Mouse (Mus musculus): ENCODE results near the gene Gm45062.
A peak's percentile ranks its signal among the peaks of the same experiment; 100 is the strongest.

Gene Gm45062

DNA sequence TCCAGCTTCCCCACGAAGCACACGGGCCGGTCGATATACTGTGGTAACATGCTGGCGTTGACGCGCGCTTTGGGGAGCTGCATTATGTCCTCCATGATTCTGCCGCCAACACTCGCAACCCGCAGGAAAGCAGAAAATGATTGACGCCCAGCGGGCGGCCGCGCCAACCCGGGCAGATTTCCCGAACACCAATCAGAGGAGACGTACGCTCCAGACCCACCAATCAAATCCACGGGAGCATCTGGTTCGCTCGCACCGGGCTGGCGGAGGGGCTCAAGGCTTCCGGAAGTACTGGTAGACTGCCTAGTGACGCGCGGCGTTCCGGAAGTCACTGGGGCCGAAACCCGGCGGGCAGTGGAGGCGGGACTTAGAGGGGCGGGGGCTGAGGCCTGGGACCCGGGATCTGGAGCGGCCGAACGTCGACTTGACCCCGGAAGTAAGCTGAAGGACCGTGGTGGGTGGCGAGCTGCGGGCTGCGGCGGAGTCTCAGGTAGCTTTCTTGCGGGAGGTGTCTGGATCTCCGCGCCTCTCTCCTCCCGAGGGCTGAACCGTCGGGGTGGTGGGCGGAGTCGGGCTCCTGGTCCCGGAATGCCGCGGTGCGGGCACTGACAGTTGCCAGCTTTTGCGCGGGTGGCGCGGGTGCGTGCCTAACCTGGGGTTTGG, at the start of gene Gm45062, which contains the start of the genes Rpa3 and Umad1:
TSS of gene Gm45062 (plus strand) at position 447 of the 663 bp plus-strand sequence.
TSS of gene Rpa3 (minus strand) at position 170 of the 663 bp plus-strand sequence.
TSS of gene Umad1 (plus strand) at position 285 of the 663 bp plus-strand sequence.
- DNase-seq (ENCODE audit: low read depth) = peak; percentile 99

DNA sequence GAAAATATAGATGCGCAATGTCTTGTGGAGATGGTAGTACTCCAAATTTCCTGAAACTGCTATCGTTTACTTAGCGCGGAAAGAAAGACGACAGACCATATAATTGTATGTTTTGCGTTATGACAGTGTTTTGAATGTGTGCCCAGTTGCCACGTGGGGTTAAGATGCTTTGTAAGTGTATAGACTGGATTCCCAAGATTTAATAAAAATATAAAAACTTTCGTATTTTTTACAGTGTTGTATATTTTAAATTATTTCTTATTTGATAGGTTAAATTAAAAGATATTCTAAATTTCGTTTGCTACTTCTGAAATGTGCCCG, 49.4 kb upstream of the Gm45062 start:
- peak; percentile 71 for DNase-seq (ENCODE audit: low read depth)

- no peak for DNase-seq (ENCODE audit: low read depth)
Observed at GRCm38 (mm10) chr6:8210661-8211060, 48.6 kb upstream of the Gm45062 start.

DNA sequence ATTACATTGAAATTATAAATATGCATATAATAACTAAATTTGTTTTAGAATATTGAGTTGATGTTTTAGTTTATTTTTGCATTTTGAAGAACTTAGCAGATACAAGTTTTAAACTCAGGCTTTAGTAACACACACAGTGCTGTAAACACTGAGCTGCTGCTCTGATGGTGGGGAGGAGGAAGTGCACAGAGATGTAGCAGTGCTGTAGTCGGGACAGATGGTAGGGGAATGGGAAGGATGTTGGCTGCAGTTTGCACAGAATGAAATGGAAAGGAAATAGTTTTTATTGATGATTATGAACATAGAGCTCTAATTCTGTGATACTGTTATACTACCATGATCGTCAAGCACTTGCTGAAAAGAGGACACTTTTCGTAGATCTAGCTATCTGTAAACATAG, 32.2 kb upstream of the Gm45062 start:
- DNase-seq (ENCODE audit: low read depth) = no peak

DNA sequence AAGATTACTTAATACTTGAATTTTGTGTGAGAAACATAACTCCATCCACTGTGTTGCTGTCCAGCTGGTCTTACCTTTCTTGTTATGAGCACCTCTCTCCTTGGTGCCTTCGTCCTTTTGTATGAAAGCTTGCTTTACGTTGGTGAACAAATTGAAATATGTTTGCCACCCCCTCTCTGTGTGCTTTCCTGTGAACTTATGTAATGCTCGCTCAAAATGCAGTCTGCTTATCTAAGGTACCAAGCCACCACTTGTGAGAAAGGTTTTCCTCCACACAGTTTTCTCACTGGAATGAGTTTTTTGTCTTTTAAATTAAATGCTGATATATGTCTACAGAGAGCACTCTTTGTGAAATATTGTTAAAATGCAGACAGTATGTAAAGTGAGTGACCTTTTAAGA, 30.7 kb upstream of the Gm45062 start:
- no peak for DNase-seq (ENCODE audit: low read depth)

GRCm38 (mm10) chr6:8258316-8258715, 934 bp upstream of the Gm45062 start:
- DNase-seq (ENCODE audit: low read depth) = no peak

DNA sequence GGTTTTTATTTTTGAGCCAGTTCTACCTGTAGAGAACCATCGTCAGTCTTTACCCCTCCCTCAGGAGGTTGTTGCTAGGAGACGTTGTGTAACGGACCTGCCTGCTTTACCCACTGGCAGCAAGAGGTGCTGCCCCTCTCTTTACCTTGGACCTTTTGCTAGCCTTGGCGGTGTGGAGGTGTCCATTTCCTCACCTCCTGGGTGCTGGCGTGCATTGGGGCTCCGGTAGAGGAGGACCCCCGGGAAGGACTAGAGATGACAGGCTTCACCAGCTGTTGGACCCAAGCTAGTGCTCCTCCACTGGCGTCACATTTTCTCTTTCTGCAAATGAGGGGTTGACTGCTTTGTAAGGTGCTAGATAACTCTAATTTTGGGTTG, 406 bp downstream of the Gm45062 start:
- no peak for DNase-seq (ENCODE audit: low read depth)

- DNase-seq (ENCODE audit: low read depth) = no peak
Observed at GRCm38 (mm10) chr6:8271047-8271446, 11.8 kb downstream of the Gm45062 start.

DNA sequence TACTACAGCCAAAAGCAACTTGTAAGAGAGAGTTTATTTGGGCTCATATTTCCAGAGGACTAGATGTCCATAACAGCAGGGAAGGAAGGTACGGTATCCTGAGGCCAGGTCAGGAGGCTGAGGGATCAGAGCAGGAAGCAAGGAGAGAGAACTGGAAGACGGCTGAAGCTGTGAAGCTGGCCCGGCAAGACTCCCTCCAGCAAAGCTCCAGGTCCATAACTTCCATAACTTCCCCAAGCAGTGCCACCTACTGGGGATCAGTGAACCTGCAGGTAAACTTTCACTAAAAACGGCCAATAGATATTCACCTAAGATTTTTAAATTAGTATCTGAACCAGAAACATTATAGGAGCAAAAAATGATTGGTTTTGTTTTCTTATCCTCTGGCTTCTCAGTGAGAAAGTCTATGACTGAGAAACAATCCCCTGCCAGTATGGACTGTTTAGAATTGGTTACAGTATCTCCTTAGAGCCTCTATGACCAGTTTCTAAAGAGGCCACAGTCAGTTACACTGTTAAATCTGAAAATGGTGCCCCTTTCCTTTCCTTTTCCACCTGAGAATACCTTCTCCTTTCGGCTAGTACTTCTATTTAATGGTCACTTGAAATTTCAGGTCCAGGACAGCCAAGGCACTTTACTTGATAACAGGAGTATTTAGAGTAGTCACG, 15.3 kb downstream of the Gm45062 start:
- peak; percentile 82 for DNase-seq (ENCODE audit: low read depth)

DNA sequence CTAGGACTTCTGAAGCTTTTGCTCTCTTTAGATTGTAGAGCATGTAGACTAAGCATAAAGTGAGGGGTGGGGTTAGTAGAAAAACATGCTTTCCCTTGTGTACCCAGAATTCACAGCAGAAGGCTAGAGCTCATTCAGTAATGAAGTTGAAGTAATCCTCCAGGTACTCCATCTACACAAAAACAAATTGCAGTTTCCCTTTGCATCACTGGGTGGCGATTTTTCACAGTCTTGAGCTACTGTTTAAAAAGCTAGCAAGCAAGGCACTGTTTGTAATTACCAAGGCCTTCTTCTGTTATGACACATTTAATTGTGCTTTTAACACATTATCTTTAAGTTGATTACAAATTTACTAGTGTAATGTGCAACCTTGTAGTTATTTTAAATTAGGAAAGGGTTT, 15.8 kb downstream of the Gm45062 start:
- DNase-seq (ENCODE audit: low read depth) = peak; percentile 73

- DNase-seq (ENCODE audit: low read depth) = no peak
Observed at GRCm38 (mm10) chr6:8276431-8276830, 17.2 kb downstream of the Gm45062 start.

DNA sequence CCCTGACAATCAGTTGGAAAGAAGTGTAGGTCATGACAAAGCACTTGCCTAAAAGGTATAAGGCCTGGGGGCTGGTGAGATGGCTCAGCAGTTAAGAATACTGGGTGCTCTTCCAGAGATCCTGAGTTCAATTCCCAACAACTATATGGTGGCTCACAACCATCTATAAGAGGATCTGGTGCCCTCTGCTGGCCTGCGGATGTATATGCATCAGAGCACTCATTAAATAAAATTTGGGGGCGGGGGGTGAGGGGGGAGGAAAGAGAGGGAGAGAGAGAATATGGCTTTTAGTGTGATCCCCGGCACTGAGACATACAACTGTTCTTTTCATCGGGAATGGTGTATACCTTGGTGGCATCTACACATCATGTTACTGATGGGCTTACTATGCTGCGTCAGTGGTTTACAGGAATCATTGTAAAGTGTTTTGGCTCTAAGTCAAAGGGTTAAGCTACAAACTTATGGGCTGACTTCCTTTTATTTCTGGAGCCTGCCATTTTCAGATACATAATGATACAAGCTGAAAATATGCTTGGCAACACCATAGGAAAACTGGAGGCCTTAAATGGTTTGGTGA, 19.3 kb downstream of the Gm45062 start:
- DNase-seq (ENCODE audit: low read depth) = peak; percentile 55

- no peak for DNase-seq (ENCODE audit: low read depth)
Observed at GRCm38 (mm10) chr6:8283255-8283654, 24.0 kb downstream of the Gm45062 start.

DNA sequence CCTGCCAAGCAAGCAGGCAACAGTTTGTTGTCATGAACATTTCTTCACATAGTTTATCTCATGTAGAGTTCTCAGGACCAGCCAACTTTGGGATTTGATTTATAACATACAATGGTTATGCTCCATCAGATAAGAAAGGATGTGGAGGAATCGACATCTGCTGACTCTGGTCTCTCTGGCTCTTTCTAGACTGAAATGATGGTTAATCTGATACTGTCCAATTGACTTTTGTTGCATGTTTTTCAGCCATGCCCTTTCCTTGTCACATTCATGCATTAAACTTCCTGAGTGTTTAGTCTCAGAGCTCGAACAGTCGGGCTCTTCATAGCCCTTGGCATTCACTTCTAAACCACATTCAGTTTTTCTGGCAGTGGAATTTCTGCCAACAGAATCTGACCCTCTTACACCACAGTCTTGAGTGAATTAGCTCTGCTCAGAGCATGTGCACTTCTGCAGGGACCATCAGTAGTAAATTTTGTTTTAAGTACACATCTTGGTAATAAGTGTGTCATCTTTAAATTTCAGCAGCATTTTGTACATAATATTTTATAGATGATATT, 26.2 kb downstream of the Gm45062 start:
- peak; percentile 88 for DNase-seq (ENCODE audit: low read depth)

- DNase-seq (ENCODE audit: low read depth) = peak; percentile 55
Observed at GRCm38 (mm10) chr6:8286146-8286545, 26.9 kb downstream of the Gm45062 start.

- no peak for DNase-seq (ENCODE audit: low read depth)
Observed at GRCm38 (mm10) chr6:8288755-8289580, 29.7 kb downstream of the Gm45062 start.

GRCm38 (mm10) chr6:8294048-8294784, 35.0 kb downstream of the Gm45062 start:
- no peak for DNase-seq (ENCODE audit: low read depth)

GRCm38 (mm10) chr6:8299066-8299863, 40.0 kb downstream of the Gm45062 start:
- DNase-seq (ENCODE audit: low read depth) = peak; percentile 39

DNA sequence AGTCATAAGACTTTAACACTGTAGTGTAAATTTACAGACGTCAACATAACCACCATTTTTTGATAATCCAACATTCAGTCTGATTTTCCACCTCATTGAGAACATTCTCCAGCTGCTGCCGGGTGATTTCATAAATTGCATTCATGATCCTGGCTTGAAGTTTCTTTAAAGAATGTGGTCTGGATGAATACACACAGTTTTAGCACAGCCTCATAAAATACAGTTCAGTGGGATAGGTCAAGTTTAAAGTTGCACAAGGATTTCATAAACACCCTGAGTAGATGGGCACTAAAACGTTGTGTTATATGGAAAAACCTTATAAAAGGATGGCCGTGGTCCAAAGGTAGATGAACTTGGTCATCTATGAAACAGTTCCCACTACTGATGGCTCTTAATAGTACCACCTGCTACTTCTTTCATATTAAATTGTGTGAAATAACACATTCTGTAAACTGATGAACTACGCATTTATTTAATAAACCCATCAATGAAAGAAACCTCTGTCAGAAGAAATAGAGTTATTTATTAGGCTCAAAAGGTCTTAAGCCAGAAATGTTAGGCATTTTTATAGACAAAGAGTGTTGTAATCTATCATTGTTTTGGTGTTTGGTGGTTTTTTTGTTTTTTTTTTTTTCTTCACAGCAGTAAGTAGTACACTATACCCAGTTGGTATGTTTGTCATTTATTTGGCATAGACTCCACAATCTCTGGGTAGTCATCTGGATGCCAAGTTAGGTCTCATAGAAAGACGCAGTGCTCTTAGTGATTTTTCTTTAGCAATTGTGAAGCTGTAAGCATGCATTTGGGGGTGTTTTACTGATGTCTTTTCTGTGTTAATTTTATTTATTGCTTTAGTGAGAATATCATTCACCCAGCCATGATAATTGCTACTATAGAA, 48.9 kb downstream of the Gm45062 start:
- DNase-seq (ENCODE audit: low read depth) = peak; percentile 13

- no peak for DNase-seq (ENCODE audit: low read depth)
Observed at GRCm38 (mm10) chr6:8312554-8312953, 53.3 kb downstream of the Gm45062 start.
